Mouse (Mus musculus) limb, embryonic 13.5 days (tissue): ENCODE results near the gene Ell. TPM values are rescaled to one million over a fixed set of nuclear protein-coding genes. Genes with fewer than 3 reads are reported as not detected.

Experiments
- ATAC-seq: fragments of 200-750 bp; cut with Nextera tagmentation; 2 replicates; pipeline ENCODE4 v1.8.0; 2017; ENCODE audit warnings: low read depth, moderate number of reproducible peaks, moderate TSS enrichment; ENCODE audit not compliant: low FRiP score
- H3K27ac ChIP-seq: fragments of 300-500 bp; sonication (generic); 2 replicates; pipeline ENCODE4 v1.5.1; 2015; ENCODE audit warnings: inconsistent platforms, mild to moderate bottlenecking, moderate library complexity
- H3K27me3 ChIP-seq: fragments of 300-500 bp; sonication (generic); 2 replicates; pipeline ENCODE4 v1.6.1; 2015; ENCODE audit warnings: mild to moderate bottlenecking, inconsistent platforms
- H3K36me3 ChIP-seq: fragments of 300-500 bp; sonication (generic); 2 replicates; pipeline ENCODE4 v1.6.1; 2015; ENCODE audit warnings: inconsistent platforms, mild to moderate bottlenecking, moderate library complexity
- H3K4me1 ChIP-seq: fragments of 300-500 bp; sonication (generic); 2 replicates; pipeline ENCODE4 v1.6.1; 2015; ENCODE audit warnings: inconsistent platforms
- H3K4me2 ChIP-seq: fragments of 300-500 bp; sonication (generic); replicated peaks from 2 replicates; pipeline ENCODE4 v1.6.1; 2015; ENCODE audit warnings: inconsistent platforms, mild to moderate bottlenecking, moderate library complexity
- H3K4me3 ChIP-seq: fragments of 300-500 bp; sonication (generic); 2 replicates; pipeline ENCODE4 v1.5.1; 2015; ENCODE audit warnings: moderate library complexity, mild to moderate bottlenecking, inconsistent platforms
- H3K9ac ChIP-seq: fragments of 300-500 bp; sonication (generic); 2 replicates; pipeline ENCODE4 v1.6.1; 2015; ENCODE audit warnings: mild to moderate bottlenecking, inconsistent platforms
- H3K9me3 ChIP-seq: fragments of 300-500 bp; sonication (generic); 2 replicates; pipeline ENCODE4 v1.6.1; 2016; ENCODE audit warnings: inconsistent platforms
- WGBS: fragments of 180-500 bp; shearing (Covaris S2); methylation state at CpG from one replicate; pipeline ENCODE4 v1.1.7; 2015; 5-methylcytosine and 5-hydroxymethylcytosine counted together
- polyA plus RNA-seq: library from polyadenylated mRNA; unstranded; fragments of >200 nt; fragmentation: Nextera tagmentation; extraction: Ambion mirVana; gene quantifications from 2 replicates; pipeline ENCODE4 v1.2.1, GENCODE M21; 2015

Gene Ell
- polyA plus RNA-seq, 1 experiment from 2014 or later: 20.9 TPM

DNA sequence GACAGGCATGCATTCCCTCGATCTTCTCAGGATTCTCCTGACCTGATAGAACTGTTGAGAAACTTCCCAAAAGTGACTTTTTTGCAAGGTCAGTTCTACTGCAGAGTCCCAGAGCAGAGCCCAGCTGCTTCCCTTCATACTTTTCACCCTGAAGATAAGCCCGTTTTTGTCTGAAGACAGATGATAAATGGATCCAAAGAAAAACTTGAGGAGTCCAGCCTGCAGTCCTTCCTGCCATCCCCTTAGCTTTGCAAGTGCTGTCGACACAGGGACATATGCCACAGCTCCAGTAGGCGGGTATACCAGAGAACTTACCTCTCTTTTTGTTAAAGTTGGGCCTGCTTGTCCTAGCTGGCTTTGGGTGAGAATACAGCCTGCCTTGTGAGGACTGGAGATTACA lies 22.1 kb downstream of the Ell start:
- peaks cover 15% of the 10 kb centered on the region for H3K4me1 ChIP-seq
- 73% methylated on average over 4 of the region's 4 CpGs for WGBS
- H3K27ac ChIP-seq: no peak overlapping the region
- ATAC-seq: no peak
- peaks cover 10% of the 10 kb centered on the region for H3K36me3 ChIP-seq
- no peaks in the 10 kb centered on the region for H3K27me3 ChIP-seq
- no peak overlapping the region for H3K4me2 ChIP-seq
- no peak overlapping the region for H3K4me3 ChIP-seq
- H3K9ac ChIP-seq: no peak overlapping the region
- H3K9me3 ChIP-seq: no peaks in the 10 kb centered on the region

DNA sequence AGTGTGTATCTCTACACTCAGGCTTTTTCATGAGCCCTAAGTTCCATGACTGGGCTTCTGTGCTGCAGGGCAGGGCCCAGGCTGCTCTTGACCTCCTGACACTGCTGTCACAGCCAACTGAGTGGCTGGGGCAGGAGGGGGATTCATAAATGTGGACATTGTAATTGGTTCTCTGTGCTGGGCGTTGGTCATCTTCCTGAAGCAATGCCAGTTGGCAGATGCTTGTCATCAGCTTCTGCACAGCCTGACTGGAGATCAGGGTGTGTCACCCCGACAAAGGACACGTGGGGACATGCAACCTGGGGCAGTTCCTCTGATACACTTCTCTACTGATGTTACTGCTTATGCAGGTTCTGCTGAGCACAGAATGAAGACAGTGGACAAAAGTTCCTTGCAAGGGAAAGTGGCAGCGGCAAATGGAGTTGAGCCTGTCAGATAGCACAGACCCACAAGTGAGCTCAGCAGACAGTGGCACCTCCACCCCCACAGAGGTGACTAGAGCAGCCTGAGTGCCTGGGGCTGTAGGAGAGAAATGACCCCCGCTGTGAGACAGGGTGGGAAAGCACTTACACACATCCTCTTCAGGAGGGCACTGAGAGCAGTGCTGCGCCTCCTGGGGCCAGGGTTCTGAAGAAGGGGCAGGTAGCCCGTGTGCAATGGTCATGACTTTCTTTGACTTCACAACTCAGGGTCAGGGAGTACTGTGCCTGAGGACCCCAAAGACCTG lies 22.7 kb downstream of the Ell start:
- Histone ChIP-seq H3K4me2 (no peak overlapping the region), H3K4me3 (no peak overlapping the region), H3K9me3 (no peaks in the 10 kb centered on the region), H3K9ac (no peak overlapping the region), H3K27me3 (no peaks in the 10 kb centered on the region), H3K4me1 (peaks cover 15% of the 10 kb centered on the region), H3K36me3 (peaks cover 10% of the 10 kb centered on the region), H3K27ac (no peak overlapping the region)
- no peak for ATAC-seq
- WGBS: 71% methylated on average over 7 of the region's 7 CpGs

DNA sequence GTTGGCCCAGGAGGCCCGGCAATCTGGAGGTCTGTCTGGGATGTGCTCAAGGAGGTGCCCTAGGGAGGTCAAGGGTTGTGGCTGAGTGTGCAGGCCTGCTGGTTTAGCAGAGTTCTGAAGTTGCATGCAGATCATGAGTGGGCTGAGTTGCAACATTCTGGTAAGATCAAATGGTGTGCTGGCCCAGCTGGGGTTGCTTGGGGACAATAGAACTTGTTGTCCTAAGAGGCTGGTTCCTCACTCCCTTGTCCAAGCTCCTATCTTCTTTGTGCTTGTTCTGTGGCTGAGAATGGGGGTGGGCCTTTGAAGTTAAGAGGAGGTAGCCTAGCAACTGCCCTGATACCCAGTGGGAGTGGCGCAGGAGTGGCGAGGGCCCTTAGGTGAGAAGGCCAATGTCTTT lies 23.5 kb downstream of the Ell start:
- no peak overlapping the region for H3K4me2 ChIP-seq
- H3K9ac ChIP-seq: no peak overlapping the region
- H3K27ac ChIP-seq: no peak overlapping the region
- 85% methylated on average over 3 of the region's 3 CpGs for whole genome bisulfite sequencing
- H3K4me1 ChIP-seq: peaks cover 15% of the 10 kb centered on the region
- H3K36me3 ChIP-seq: peaks cover 10% of the 10 kb centered on the region
- ATAC-seq: no peak
- no peaks in the 10 kb centered on the region for H3K27me3 ChIP-seq
- H3K9me3 ChIP-seq: no peaks in the 10 kb centered on the region
- H3K4me3 ChIP-seq: no peak overlapping the region

DNA sequence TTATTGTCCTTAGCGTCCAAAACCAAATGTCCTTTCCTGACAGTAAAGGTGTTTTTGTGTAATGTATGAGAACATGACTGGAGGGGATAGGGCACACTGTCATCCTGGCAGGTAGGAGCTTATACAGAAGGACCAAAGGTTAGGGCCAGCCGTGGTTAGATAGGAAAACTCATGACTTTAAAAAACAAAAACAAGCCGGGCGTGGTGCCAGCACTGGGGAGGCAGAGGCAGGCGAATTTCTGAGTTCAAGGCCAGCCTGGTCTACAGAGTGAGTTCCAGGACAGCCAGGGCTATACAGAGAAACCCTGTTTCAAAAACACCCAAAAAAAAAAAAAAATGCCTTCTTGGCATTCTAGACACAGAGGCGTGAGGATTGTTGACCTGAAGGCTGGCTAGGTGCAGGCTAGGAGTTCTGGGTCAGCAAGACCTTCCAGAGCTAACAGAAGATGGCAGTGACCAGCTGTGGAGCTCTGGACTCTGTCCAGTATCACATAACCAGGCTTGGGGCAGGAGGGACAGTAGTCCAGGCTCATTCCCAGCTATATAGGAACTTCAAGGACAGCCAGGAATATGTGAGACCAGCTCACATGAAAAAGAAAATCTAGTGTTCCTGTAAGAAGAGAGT lies 24.6 kb downstream of the Ell start:
- 86% methylated on average over 6 of the region's 6 CpGs for WGBS
- ATAC-seq: no peak
- Histone ChIP-seq H3K4me3 (no peak overlapping the region), H3K27ac (no peak overlapping the region), H3K36me3 (peaks cover 15% of the 10 kb centered on the region), H3K27me3 (no peaks in the 10 kb centered on the region), H3K9ac (no peak overlapping the region), H3K4me1 (peaks cover 15% of the 10 kb centered on the region), H3K4me2 (no peak overlapping the region), H3K9me3 (no peaks in the 10 kb centered on the region)

DNA sequence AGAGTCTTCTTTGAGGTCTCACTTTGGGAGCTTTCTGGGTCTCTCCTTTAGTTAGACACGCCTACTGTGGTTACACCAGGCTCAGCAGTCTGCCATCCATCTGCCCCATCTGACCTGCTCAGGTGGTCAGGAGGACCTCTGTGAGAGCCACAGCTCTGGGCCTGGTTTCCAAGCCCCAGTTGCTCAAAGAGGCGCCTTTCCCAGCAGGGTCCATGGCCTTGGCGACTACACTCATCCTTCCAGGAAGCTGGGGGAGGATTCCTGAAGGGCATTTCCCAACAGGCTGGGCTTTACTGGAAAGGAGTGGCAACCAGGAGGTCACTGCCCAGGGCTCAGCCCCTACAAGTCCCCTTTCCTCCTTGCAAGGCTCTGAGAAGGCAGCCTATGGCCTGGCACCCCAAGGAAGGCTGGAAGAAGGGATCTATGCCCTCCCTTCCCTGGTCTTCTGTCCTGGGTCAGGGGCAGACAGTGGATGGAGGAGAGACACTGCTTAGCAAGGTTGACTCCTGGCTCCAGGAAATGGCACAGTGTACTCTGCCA lies 25.5 kb downstream of the Ell start:
- Histone ChIP-seq H3K4me3 (no peak overlapping the region), H3K36me3 (peaks cover 13% of the 10 kb centered on the region), H3K27ac (no peak overlapping the region), H3K4me2 (no peak overlapping the region), H3K27me3 (no peaks in the 10 kb centered on the region), H3K9me3 (no peaks in the 10 kb centered on the region), H3K4me1 (peaks cover 15% of the 10 kb centered on the region), H3K9ac (peak overlapping the region; percentile 31; the same call in 1 of the 2 replicates)
- WGBS: 73% methylated on average over 3 of the region's 3 CpGs
- ATAC-seq: no peak

DNA sequence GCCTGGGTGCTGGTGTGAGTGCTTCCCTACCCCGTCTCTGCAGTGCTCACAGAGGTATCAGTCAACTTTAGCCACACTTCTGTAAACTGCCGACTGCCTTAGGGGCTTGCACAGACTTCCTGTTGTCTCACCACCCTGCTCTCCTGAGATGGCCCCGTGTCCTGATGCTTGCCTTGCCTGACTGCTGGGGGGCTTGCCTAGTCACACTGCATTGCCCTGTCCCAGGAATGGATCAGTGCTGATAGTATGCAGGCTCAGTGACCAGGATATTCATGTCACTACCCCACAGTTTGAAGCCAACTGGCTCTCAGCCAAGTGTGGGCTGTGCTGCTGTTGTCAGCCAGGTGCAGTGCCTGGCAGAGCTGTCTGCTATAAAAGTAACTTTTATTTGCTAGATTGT lies 26.3 kb downstream of the Ell start:
- Histone ChIP-seq H3K36me3 (peaks cover 17% of the 10 kb centered on the region; the same call in 1 of the 2 replicates), H3K4me3 (no peak overlapping the region), H3K9ac (no peak overlapping the region; the same call in 1 of the 2 replicates), H3K27me3 (no peaks in the 10 kb centered on the region), H3K4me1 (peaks cover 14% of the 10 kb centered on the region), H3K27ac (no peak overlapping the region), H3K9me3 (no peaks in the 10 kb centered on the region), H3K4me2 (no peak overlapping the region)
- no peak for ATAC-seq
- 42% methylated on average over 3 of the region's 3 CpGs for WGBS

DNA sequence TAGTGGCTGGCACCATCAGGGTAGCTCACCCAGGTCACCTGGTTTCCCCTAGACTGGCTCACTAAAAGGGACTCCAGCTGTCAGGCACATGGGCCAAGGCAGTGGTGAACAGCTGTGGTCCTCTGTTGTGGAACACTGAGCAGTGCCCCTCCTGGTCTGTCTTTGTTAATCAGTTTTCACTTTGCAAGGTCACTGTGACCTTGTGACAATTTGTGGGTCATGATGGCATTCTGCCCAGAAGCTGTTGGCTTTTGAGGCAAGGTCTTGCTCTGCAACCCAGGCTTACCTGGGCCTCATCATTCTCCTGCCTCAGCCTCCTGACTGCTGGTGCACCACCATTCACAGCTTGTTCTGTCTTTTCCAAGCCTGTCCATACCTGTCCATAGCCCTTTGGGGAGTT lies 31.1 kb downstream of the Ell start:
- peaks cover 6% of the 10 kb centered on the region for H3K4me1 ChIP-seq
- H3K4me2 ChIP-seq: no peak overlapping the region
- ATAC-seq: no peak
- H3K9me3 ChIP-seq: no peaks in the 10 kb centered on the region
- no peaks in the 10 kb centered on the region for H3K27me3 ChIP-seq
- H3K4me3 ChIP-seq: no peak overlapping the region
- no peak overlapping the region for H3K9ac ChIP-seq
- H3K27ac ChIP-seq: no peak overlapping the region
- peaks cover 38% of the 10 kb centered on the region for H3K36me3 ChIP-seq

DNA sequence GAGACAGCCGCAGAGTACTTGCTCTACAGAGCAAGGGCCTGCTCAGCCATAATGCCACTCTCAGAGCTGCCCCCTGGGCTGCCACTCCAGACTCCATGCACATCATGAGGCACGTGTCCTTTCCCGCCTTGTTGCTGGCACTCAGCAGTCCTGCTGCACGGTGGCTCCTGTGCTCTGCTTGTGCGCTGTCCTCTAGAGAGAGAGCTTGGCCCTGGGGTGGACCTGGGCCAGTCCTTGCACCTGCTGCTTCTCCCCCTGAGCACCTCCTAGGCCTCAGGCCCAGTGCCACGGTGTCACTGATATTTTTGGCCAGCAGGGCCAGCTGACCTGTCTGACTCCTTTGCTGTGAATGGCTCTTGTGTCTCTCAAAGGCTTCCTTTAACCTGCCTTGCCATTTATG lies 31.7 kb downstream of the Ell start:
- Histone ChIP-seq H3K4me2 (no peak overlapping the region), H3K27ac (no peak overlapping the region), H3K4me3 (no peak overlapping the region), H3K36me3 (peaks cover 41% of the 10 kb centered on the region), H3K9me3 (no peaks in the 10 kb centered on the region), H3K27me3 (no peaks in the 10 kb centered on the region), H3K9ac (no peak overlapping the region), H3K4me1 (no peaks in the 10 kb centered on the region; the same call in 1 of the 2 replicates)
- ATAC-seq: no peak
- 87% methylated on average over 6 of the region's 6 CpGs for WGBS

DNA sequence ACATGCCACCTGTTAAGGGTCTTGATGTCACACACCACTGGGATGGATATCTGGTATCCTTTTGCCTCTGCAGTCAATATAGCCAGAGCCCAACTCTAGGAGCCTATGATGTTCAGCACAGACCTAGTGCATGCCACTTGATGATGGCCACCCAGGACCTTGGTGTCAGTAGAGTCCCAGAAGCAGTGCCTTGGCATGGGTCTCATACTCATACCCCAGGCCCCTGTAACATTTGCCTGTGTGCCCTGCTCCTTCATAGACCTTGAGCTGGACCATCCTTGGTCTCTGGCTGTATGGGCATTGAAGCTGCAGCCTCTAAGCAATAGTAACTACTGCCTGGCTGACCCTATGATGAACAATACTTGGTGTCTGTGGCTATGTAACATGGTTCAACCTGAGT lies 35.0 kb downstream of the Ell start:
- no peak overlapping the region for H3K4me2 ChIP-seq
- peaks cover 60% of the 10 kb centered on the region for H3K36me3 ChIP-seq
- no peak for ATAC-seq
- H3K27ac ChIP-seq: no peak overlapping the region
- H3K27me3 ChIP-seq: no peaks in the 10 kb centered on the region
- H3K9ac ChIP-seq: no peak overlapping the region
- no peaks in the 10 kb centered on the region for H3K4me1 ChIP-seq
- no peak overlapping the region for H3K4me3 ChIP-seq
- H3K9me3 ChIP-seq: no peaks in the 10 kb centered on the region

DNA sequence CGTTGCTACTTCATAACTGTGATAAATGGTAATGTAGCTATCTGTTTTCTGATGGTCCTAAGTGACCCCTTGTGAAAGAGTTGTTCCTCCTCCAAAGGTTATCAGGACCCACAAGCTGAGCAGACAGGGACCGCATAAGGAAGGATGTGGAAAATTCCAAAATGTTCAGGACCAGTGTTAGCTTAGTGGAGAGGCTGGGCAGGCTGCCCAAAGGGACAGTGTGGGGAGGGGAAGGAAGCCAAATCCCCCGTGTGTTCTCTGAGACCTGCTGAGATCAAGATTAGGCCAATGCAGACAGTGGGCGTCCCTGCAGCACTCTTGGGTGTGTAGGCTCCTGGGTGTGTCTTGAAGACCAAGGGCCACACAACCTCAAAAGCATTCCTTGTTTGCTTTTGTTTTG lies 35.7 kb downstream of the Ell start:
- H3K4me1 ChIP-seq: no peaks in the 10 kb centered on the region
- H3K27ac ChIP-seq: no peak overlapping the region
- no peak overlapping the region for H3K4me3 ChIP-seq
- peaks cover 59% of the 10 kb centered on the region for H3K36me3 ChIP-seq
- no peaks in the 10 kb centered on the region for H3K9me3 ChIP-seq
- no peak overlapping the region for H3K9ac ChIP-seq
- H3K4me2 ChIP-seq: no peak overlapping the region
- H3K27me3 ChIP-seq: no peaks in the 10 kb centered on the region
- WGBS: 83% methylated on average over 4 of the region's 4 CpGs
- ATAC-seq: no peak

DNA sequence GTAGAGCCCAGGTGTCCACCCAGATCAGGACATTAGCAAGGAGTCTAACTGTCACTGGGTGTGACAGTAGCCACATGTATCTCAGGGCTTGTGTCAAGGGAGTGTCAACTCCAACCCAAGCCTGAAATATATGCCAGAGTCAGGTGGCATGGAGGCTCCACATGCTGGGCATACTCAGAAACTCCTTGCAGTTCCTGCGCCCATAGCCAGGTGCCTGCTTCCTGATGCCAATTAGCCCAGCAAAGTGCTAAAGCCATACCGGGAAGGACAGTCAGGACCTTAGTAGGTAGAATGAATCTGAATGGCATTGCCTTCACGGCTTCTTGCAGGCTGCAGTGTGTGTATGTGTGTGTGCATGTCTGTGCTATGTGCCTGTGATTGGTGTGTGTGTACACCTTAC lies 38.0 kb downstream of the Ell start:
- peaks cover 78% of the 10 kb centered on the region for H3K36me3 ChIP-seq
- H3K9ac ChIP-seq: no peak overlapping the region
- WGBS: 93% methylated on average over 3 of the region's 3 CpGs

DNA sequence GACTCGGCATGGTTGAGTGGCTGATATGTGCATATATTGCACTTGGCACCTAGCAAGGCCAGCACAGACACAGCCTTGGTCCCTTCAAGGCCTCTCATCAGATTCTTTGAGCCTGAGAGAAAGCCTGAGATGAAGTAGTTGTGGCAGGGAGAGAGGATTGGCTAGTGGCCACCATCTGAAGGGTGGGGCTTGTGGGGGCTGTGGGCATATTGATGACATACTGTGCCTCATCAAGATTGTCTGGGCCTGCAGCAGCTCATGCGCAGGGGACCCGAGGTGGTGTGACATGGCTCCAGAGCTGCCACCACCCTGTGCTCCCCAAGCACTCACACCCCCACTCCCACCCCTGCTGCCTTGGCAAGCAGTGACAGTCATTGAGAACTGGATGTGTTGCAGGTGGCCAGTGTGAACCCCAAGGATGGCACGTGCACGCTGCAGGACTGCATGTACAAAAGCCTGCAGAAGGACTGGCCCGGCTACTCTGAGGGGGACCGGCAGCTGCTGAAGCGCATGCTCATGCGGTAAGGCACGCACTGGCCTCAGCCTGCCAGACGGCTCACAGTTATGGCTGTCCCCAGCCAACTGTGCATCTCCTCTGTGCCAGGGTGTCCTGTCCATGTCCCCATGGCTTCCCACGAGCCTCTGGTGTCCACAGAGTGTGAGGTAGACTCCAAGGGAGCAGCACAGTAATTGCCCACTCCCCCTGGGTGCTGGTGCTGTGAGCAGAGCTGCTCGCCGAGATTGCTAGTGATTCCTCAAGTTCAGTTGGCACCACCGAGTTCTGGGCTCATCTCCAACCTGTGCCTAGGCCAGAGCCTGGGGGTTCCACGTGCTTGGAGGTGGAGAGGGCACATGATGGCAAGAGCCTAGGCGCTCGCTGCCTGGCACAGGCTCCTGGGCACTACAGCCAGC lies 44.5 kb downstream of the Ell start:
- Histone ChIP-seq H3K27me3 (no peaks in the 10 kb centered on the region), H3K4me2 (no peak overlapping the region), H3K4me3 (no peak overlapping the region), H3K27ac (no peak overlapping the region), H3K36me3 (peaks cover 94% of the 10 kb centered on the region), H3K9ac (no peak overlapping the region), H3K4me1 (no peaks in the 10 kb centered on the region), H3K9me3 (no peaks in the 10 kb centered on the region)
- 94% methylated on average over 18 of the region's 18 CpGs for WGBS
- ATAC-seq: no peak

More for the DNA sequence above, 38.0 kb downstream of the Ell start:
- Histone ChIP-seq H3K4me3 (no peak overlapping the region), H3K9me3 (no peaks in the 10 kb centered on the region), H3K4me2 (no peak overlapping the region), H3K27ac (no peak overlapping the region), H3K27me3 (no peaks in the 10 kb centered on the region), H3K4me1 (no peaks in the 10 kb centered on the region)
- ATAC-seq: no peak
